Mouse (Mus musculus) forelimb bud, embryonic 11.5 days (tissue): ENCODE data around the gene 1700010B08Rik.
A peak's percentile ranks its signal among the peaks of the same experiment; 100 is the strongest.

ENCODE experiments used
- DNase-seq: peaks from one replicate; pipeline ENCODE4 v3.0.0-alpha.2; 2012; ENCODE audit warnings: low read depth, low spot score

The 1700010B08Rik gene

GRCm38 (mm10) chr2:173722251-173722857, 3.1 kb downstream of the 1700010B08Rik start:
- DNase-seq = no peak

- no peak for DNase-seq
These were observed 5.2 kb downstream of the 1700010B08Rik start for GRCm38 (mm10) chr2:173724382-173724781.

- DNase-seq = no peak
These were observed 6.0 kb downstream of the 1700010B08Rik start for GRCm38 (mm10) chr2:173724940-173725807.

- DNase-seq = no peak
These were observed 6.6 kb downstream of the 1700010B08Rik start for GRCm38 (mm10) chr2:173725819-173726218.

- no peak for DNase-seq
These were observed 11.3 kb downstream of the 1700010B08Rik start for GRCm38 (mm10) chr2:173730444-173730966.

- no peak for DNase-seq
These were observed 15.2 kb downstream of the 1700010B08Rik start for GRCm38 (mm10) chr2:173734426-173734825.

- peak; percentile 99 for DNase-seq
These were observed 18.2 kb downstream of the 1700010B08Rik start, which contains the start of gene Vapb for GRCm38 (mm10) chr2:173737222-173737989. Gene Vapb, plus strand, starts transcription at chr2:173737511.

- DNase-seq = no peak
These were observed 19.0 kb downstream of the 1700010B08Rik start for GRCm38 (mm10) chr2:173738232-173738631.

- DNase-seq = no peak
These were observed 19.9 kb downstream of the 1700010B08Rik start for GRCm38 (mm10) chr2:173739107-173739506.

GRCm38 (mm10) chr2:173742090-173742489, 22.9 kb downstream of the 1700010B08Rik start:
- DNase-seq = no peak

- no peak for DNase-seq
These were observed 23.5 kb downstream of the 1700010B08Rik start for GRCm38 (mm10) chr2:173742744-173743143.

- no peak for DNase-seq
These were observed 25.0 kb downstream of the 1700010B08Rik start for GRCm38 (mm10) chr2:173744070-173744815.

- DNase-seq = no peak
These were observed 29.9 kb downstream of the 1700010B08Rik start for GRCm38 (mm10) chr2:173748961-173749659.

GRCm38 (mm10) chr2:173755433-173756144, 36.4 kb downstream of the 1700010B08Rik start:
- DNase-seq = no peak

GRCm38 (mm10) chr2:173757624-173758155, 38.5 kb downstream of the 1700010B08Rik start:
- DNase-seq = no peak

- no peak for DNase-seq
These were observed 41.4 kb downstream of the 1700010B08Rik start for GRCm38 (mm10) chr2:173760607-173761006.

GRCm38 (mm10) chr2:173764629-173765028, 45.4 kb downstream of the 1700010B08Rik start:
- DNase-seq = no peak

- DNase-seq = no peak
These were observed 48.9 kb downstream of the 1700010B08Rik start for GRCm38 (mm10) chr2:173767959-173768595.

- DNase-seq = no peak
These were observed 50.0 kb downstream of the 1700010B08Rik start for GRCm38 (mm10) chr2:173769183-173769582.
